Mouse (Mus musculus): ENCODE results near the gene Herc1.

Herc1 gene

DNA sequence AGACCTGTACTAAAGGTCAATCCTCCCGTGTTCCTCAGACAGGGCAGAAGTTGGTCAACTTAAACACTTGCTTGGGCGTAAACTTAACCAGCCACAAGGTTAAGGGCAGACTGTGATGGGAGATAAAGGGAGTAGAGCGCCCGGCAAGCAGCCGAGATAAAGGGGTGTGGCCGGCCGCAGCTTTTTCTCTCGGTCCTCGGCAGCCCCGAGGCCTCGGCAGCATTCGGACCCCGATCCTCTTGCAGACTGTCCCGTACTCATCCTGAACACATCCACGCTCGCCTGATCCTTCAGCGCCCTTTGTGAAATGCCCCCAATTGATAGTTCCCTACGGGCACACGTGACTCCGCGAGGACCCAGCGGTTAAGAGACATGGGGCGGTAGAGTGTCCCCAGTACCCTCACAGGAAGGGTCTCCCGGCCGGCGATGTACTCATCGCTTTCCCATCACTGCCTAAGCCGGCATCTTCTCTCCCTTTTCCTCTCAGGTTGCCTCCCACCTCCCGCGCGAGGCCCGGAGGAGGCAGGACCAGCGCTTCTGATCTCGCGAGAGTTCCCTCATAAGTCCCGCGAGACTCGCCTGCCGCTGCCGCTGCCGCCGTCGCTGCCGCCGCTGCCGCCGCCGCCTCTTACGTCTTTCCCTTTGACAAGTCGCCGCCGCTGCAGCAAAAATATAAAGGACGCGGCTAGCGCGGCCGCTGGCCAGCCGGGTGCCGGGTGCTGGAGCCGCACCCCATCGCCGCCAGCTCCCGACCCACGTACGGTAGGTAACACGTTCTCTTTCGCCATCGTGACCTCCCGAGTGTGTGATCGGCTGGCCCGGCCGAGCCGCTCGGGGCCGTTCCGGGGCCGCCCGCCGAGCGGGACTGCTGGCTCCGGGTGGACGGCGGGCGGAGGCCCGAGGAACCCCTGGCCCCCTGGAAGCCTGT lies at the start of gene Herc1:
Gene Herc1, plus strand, starts transcription at position 591 of the 928 bp plus-strand sequence.
- DNase-seq (ENCODE audit: low spot score), result peak; percentile 95

DNA sequence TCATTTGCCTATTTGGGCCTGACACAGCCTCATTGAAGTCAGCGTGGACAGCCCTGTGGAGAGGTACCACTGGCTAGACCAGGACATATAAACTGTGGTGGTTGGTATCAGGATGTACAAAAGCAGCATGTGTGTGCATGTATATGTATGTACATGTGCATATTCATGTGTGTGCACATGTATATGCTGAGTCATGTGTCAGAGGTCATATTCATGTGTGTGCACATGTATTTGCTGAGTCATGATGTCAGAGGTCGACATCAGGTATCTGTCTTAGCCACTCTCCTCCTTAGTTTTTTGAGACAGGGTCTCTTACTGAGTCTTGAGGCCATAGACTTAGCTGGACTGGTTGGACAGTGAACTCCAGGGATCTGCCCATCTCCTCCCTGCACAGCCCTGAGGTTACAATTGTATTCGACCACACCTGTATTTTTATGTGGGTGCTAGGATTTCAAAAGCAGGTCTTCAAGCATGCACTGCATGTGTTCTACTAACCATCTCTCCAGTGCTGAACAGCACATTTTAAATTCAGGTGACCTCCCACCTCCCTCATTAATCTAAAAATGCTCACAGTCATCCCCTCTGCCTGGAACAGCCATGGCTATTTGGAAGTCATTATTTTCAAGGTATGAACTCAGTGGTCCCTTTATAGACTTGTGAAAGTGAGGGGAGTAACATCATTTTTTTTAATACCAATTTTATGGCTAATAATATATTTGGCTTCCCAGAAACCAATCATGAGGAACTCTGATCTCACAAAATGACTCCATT lies 45.7 kb upstream of the Herc1 start:
- no peak for DNase-seq (ENCODE audit: low spot score)

- DNase-seq (ENCODE audit: low spot score), result no peak
These were observed 44.8 kb upstream of the Herc1 start for GRCm38 (mm10) chr9:66305121-66306112.

GRCm38 (mm10) chr9:66306414-66306813 lies 43.8 kb upstream of the Herc1 start:
- DNase-seq (ENCODE audit: low spot score), result no peak

DNA sequence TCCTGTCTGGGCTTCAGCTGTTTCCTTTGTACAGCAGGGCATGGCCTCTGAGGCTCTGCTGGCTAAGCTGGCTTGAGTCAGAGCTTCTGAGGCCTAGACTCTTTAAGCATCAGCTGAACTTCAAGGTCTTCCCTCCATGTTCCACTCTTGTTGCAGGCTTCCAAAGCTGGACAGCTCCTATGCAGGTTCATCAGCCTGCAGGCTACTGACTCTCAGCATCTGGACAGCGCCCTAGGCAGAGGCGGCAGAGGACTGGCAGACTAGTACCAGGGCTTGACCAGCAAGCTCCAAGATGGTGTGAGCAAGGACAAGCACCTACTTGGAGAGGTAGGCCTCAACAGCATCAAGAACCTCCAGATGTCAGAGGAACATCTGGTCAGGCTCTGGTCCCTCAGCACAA lies 42.9 kb upstream of the Herc1 start:
- peak; percentile 70 for DNase-seq (ENCODE audit: low spot score)

DNA sequence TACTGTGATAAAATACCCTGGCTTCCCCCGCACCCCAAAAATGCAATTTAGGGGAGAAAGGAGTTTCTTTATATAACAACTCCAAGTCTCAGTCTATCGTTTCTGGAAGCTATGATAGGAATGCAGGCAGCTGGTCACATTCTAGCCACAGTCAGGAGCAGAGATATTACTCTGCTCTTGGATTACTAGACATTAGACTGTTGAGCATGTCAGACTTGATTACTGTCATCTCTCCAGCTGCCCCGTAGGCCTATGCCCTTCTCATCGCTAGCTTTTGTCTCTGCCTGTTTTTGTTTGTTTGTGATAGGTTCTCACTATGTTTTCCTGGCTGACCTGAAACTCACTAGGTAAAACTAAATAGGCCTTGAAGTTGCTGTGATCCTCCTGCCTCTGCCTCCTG lies 41.5 kb upstream of the Herc1 start:
- DNase-seq (ENCODE audit: low spot score), result no peak

- DNase-seq (ENCODE audit: low spot score), result no peak
These were observed 38.8 kb upstream of the Herc1 start for GRCm38 (mm10) chr9:66311458-66311857.

- DNase-seq (ENCODE audit: low spot score), result no peak
These were observed 33.6 kb upstream of the Herc1 start for GRCm38 (mm10) chr9:66316603-66317002.

DNA sequence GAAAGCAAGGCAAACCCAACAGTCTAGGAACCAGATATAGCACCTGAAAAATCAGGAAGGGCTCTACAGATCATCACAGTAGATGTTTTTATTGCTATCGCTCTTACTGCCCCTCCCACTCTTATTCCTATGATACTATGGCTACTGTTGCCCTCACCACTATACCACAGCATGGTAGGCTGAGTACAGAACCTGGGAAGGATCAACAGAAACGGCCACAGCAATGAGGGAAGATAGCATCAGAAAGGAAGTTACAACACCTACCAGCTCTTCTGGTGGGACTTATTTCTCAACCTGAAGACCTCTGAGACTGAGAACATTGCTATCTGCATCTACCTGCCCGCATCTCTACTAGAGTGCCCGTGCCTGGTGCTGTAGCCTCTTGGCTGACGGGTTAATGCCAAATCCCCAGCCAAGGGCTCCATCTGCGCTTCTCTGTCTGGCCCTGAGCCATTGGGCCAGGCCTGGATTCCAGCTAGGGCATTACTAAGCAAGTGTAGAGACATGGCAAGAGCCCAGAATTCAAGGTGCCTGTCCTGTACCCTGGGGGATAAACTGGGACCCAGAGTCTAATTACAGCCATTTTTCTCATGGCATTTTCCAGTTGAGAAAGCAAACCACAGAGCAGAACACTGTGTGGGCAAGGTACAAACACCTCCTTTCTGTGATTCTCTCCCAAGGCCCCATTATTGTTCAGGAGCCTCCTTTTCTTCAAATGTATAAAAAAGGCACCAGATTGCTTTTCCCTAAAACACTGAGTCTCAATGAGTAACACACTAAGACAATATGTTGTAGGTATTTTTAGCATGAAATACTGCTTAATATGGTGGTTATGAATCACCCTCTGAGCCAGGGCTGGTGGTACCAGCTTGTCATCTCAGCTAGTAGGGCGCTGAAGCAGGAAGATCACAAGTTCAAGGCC lies 28.0 kb upstream of the Herc1 start:
- DNase-seq (ENCODE audit: low spot score), result no peak

DNA sequence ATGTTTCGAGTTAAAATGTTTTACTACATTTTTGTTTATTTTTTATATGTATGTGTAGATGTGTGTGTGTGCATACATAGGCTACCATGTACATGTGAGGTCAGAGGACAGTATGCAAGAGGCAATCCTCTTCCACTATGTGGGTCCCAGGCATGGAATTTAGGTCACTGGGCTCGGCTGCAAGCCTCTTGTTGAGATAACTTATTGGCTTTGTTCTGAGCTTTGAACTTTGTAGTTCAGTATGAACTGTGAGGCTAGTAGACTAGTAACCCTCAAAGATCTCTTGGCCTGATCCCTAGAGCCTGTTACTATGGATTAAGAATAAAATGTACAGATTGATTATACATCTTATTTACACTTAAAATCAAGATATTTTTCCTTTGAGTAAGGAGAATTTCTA lies 23.4 kb upstream of the Herc1 start:
- DNase-seq (ENCODE audit: low spot score), result no peak

DNA sequence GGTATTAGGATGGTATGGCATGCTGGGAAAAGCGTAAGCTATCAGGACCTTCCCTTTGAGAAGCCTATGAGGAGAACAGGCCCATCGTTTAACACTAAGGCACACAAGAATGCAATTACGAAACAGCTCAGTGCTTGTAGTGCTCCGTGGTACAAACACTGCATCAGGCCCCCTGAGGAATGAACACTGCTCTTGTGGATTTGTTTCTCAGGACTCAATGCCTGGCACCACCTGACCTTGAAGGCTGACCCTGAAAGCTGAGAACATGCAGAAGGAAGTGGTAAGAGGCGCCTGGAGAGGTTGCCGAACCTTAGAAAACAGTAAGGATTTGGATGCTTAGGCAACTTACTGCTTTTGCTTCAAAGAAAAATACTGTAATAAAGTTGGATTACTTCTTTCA lies 20.8 kb upstream of the Herc1 start:
- no peak for DNase-seq (ENCODE audit: low spot score)

GRCm38 (mm10) chr9:66330437-66330836 lies 19.8 kb upstream of the Herc1 start:
- peak; percentile 11 for DNase-seq (ENCODE audit: low spot score)

- no peak for DNase-seq (ENCODE audit: low spot score)
These were observed 18.7 kb upstream of the Herc1 start for GRCm38 (mm10) chr9:66331548-66331947.

GRCm38 (mm10) chr9:66332393-66332792 lies 17.9 kb upstream of the Herc1 start:
- peak; percentile 6 for DNase-seq (ENCODE audit: low spot score)

GRCm38 (mm10) chr9:66337280-66337679 lies 13.0 kb upstream of the Herc1 start:
- no peak for DNase-seq (ENCODE audit: low spot score)

DNA sequence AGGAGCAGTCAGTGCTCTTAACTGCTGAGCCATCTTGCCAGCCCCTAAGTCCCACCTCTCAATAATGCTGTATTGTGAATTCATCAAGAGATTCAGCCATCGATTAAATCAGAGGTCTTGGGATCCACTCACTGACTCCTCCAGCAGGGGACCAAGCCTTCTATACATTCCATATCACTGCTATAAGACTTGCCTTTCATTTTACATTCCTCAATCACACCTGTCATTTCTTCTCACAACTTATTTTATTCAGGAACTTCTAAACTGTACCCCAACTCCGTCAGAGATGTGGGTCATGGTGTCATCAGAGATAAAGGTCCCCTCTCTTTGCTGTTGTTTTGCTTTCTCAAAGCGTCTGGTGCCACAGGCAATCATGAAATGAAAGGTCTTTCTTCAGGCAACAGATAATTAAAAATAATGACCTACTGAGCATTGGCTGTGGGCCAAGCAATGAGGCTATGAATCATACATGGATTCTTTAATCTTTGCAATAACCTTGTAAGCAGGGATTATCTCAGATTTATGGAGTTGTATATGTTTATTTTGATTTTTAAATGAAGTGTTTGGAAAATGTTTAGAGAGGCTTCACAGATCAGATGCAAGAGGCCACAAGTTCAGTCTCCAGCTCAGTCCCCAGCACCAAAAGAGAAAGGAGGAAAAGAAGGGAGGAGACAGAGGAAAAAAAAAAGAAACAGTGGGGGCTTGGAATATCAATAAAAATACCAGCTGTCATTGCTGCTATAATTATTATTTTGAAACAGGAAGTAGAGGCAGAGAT lies 12.1 kb upstream of the Herc1 start:
- DNase-seq (ENCODE audit: low spot score), result no peak

- DNase-seq (ENCODE audit: low spot score), result no peak
These were observed 10.5 kb upstream of the Herc1 start for GRCm38 (mm10) chr9:66339714-66340113.

- DNase-seq (ENCODE audit: low spot score), result no peak
These were observed 9.7 kb upstream of the Herc1 start for GRCm38 (mm10) chr9:66340394-66341094.

DNA sequence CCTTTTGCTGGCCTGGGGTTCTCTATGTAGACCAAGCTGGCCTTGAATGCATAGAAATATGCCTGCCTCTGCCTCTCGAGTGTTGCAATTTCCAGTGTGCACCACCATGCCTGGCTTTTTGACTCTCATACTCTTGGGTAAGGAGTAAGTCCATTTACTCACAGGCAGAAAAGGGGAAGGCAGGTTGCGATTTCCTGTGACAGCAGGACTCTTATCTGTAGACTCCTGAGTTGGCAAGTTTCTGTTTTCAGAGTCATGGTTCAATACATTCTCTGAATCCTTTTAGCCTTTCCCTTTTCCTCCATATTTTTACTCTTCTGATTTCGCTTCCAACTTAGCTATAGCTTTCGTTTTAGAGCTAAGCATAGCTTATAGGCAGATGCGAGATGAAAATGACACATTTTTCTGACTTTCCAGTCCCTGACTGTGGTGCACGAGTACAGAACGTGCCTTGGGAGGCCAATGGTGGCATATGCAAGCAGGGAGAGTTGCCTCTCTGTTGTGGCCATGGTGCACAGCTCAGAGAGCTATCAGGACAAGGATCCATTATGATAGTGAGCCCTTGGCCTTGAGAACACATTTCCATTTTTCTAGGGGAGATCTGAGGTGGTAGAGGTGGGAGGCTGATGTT lies 2.7 kb upstream of the Herc1 start:
- no peak for DNase-seq (ENCODE audit: low spot score)

Measured in testis, postnatal 10 days (tissue).